Mouse (Mus musculus) lung, postnatal 14 days (tissue): Measurements from ENCODE around the gene Tsc22d2.
A peak's percentile ranks its signal among the peaks of the same experiment; 100 is the strongest.

Source experiments
- DNase-seq: peaks from one replicate; pipeline ENCODE4 v3.0.0; 2021

Tsc22d2 gene

DNA sequence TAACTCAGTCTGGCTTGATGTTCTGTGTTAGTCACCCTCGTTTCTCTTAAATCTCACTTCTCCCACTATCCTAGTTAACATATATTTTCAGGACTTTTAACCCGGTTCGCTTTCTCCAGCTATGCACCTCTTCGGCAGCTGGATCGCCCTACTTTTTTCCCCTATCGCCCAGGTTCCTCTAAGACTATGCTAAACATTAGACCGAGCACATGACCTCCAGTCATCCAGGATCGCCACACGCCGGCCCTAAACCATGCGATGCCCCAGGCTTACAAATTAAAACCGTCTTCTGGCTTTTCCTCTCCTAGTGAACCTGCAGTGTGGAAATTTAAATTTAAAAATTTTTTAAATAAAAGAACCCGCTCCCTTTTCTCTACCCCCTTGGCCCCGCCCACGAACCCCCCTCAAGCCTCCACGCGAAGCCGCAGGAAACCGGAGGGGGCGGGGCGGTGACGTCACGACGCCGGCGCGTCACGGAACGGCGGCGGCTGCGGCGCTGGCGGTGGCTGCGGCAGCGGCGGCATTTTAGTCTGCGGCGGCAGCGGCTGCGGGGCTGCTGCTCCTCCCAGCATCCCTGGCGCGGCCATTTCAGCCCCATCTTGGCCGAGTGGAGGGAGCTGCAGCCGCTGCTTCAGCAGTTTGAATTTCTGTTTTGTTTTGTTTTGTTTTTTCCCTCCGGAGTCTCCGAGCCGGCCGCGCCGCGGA is at the start of gene Tsc22d2:
Gene Tsc22d2 (plus strand): TSS at position 482 of the 705 bp plus-strand sequence.
- DNase-seq = peak; percentile 99

DNA sequence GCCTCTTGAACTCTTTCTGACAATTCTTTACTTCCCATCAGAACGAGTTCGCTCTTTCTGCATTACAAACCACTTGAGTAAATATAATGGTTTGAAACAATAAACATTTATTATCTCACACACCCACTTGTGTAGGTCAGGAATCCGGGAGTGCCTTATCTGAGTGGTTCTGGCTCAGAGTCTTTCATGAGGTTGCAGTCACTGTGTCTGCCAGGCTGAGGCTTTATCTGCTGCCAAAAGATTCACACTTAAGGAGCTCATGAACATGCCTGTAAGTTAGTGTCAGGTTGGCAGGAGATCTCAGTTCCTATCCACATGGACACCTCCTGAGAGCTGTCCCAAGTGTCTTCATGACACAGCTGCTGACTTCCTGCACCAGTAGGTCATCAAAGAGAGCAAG is 47.8 kb upstream of the Tsc22d2 start:
- DNase-seq = no peak

- no peak for DNase-seq
Measured at GRCm38 (mm10) chr3:58370811-58371210, 43.7 kb upstream of the Tsc22d2 start.

- peak; percentile 71 for DNase-seq
Measured at GRCm38 (mm10) chr3:58372066-58372904, 42.2 kb upstream of the Tsc22d2 start.

DNA sequence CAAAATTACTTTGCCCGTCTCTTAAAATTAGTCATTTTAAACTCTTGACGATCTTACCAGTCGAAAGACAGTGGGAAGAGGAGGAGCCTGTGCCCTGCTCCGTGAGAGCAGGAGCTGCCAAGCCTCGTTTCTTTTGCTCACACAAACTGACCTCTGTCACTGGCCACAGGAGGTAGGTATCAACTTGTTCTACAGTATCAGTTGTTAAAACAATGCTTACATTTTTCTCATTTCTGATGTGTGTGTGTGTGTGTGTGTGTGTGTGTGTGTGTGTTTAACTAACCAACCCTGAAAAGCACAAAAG is 41.7 kb upstream of the Tsc22d2 start:
- DNase-seq = no peak

DNA sequence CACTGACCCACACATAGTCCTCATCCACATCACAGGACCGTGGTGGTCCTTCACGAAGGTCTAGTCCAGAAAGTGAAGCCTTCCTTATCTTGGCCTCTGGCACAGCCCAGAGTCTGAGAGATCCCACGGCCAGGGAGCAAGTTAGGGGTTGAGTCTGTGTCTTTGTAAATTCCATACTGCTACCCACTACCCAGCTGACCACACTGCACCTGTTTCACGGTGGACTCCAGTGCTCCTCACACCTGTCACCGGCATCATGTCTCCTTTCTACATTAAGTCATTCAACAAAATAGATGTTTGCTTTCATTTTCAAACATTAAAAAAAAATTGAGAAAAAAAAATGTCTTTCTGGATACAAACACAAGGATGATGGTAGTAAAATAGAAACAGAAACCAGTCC is 40.2 kb upstream of the Tsc22d2 start:
- no peak for DNase-seq

DNA sequence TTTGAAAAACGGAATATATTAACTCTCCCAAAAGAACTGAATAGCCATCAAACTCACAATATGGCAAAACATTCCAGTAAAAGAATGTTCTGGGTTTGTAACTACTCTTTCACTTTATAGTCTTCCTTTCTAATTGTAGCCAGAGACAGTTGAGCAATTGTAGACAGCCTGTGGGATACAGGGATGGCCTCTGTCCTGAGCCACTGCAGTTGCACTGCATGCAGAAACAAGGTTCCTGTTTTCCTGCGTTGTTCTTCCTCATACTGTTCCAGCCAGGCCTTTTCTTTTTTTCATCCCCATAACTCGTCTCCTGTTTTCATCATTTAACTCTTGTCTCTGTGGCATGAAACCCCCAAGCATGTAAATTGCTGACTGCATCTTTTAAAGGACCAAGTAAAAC is 37.8 kb upstream of the Tsc22d2 start:
- no peak for DNase-seq

DNA sequence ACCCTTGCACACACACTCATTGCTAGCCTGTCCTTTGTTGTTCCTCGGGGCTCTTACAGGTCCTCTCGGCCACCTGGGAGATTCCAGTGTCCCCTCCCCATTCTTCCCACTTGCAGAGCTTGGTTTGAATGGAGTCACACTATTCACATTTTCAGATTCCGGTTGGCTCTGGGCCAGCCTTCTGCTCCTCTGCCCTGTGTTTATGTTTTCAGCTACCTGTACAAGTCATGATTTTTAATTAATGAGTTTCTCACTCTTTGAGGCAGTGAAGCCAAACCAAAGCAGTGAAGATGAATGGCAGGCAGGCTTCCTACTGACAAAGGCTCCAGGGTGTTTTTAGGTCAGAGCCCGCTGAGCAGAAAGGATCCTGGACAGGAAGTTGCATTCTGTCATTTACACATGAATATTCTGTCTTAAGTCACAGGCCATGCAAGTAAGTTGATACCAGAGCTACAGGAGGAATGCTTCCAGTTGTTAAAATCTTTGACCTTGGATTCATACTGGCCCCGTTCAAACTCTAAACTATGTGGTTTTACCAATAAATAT is 36.9 kb upstream of the Tsc22d2 start:
- DNase-seq = no peak

GRCm38 (mm10) chr3:58382676-58383075 is 31.8 kb upstream of the Tsc22d2 start:
- no peak for DNase-seq

- no peak for DNase-seq
Measured at GRCm38 (mm10) chr3:58385060-58385459, 29.5 kb upstream of the Tsc22d2 start.

DNA sequence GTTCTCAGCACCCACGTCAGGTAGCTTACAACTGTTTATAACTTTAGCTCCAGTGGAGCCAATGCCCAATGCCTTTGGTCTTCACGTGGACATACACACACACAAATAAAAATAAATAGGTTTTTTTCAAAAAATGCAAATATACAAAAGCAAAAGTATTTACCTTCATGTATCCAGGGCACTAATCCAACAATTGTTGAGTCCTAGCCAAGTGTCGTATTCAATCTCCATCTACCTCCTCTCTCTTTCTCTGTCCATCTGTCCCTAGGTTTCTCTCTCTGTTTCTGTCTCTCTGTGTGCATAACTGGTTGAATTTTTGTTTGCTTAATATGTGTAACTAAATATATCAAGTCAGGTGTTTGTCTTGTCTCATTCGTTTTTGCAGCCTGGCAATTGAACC is 25.8 kb upstream of the Tsc22d2 start:
- DNase-seq = no peak

DNA sequence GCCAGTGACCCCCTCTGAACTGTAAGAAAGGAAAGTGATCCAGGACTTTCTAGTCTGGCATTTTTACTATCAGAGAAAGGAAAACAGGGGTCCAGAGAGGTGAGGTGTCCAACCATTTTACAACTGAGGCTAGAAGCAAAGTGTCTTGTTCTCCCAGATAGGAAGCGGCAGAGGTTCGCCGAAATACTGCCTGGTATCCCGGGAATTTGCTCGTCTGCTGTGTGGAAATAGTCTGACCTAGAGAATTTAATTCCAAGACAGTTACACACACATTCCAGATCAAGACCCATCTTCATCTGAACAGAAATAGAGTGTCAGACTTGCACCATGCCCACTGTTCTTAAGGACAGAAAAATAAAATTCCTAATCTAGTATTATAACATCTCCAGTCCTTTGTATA is 16.0 kb upstream of the Tsc22d2 start:
- DNase-seq = no peak

GRCm38 (mm10) chr3:58399931-58400330 is 14.6 kb upstream of the Tsc22d2 start:
- no peak for DNase-seq

GRCm38 (mm10) chr3:58411669-58412068 is 2.8 kb upstream of the Tsc22d2 start:
- DNase-seq = no peak

- no peak for DNase-seq
Measured at GRCm38 (mm10) chr3:58413671-58414070, 844 bp upstream of the Tsc22d2 start.

- DNase-seq = peak; percentile 81
Measured at GRCm38 (mm10) chr3:58414986-58415883, 720 bp downstream of the Tsc22d2 start.

- peak; percentile 79 for DNase-seq
Measured at GRCm38 (mm10) chr3:58415884-58416725, 1.6 kb downstream of the Tsc22d2 start.

GRCm38 (mm10) chr3:58416726-58417437 is 2.4 kb downstream of the Tsc22d2 start:
- DNase-seq = peak; percentile 44

GRCm38 (mm10) chr3:58418724-58419705 is 4.5 kb downstream of the Tsc22d2 start:
- no peak for DNase-seq

GRCm38 (mm10) chr3:58428861-58429260 is 14.3 kb downstream of the Tsc22d2 start:
- DNase-seq = no peak
